Mouse (Mus musculus): ENCODE measurements around the gene Pear1.

Pear1 gene

GRCm38 (mm10) chr3:87766284-87766667, 57.8 kb downstream of the Pear1 start:
- in situ Hi-C loops (cut with MboI, MseI), result loop anchor here in 1 of 2 experiments (5.0 kb wide), 1 partner anchor 96 kb away; no protein-coding TSS in a partner anchor

- in situ Hi-C loops (cut with MboI, MseI), result loop anchor here in 1 of 2 experiments (5.0 kb wide), 1 partner anchor 97 kb away; no protein-coding TSS in a partner anchor
Observed at GRCm38 (mm10) chr3:87765631-87766283, 58.3 kb downstream of the Pear1 start.

GRCm38 (mm10) chr3:87765091-87765490, 59.0 kb downstream of the Pear1 start:
- in situ Hi-C loops (cut with MboI, MseI), result loop anchor here in 1 of 2 experiments (5.0 kb wide), 1 partner anchor 97 kb away; no protein-coding TSS in a partner anchor

- in situ Hi-C loops (cut with MboI, MseI), result no loop called here
Observed at GRCm38 (mm10) chr3:87764506-87764905, 59.6 kb downstream of the Pear1 start.

GRCm38 (mm10) chr3:87763683-87764289, 60.3 kb downstream of the Pear1 start:
- in situ Hi-C loops (cut with MboI, MseI), result no loop called here

GRCm38 (mm10) chr3:87763202-87763601, 60.9 kb downstream of the Pear1 start:
- in situ Hi-C loops (cut with MboI, MseI), result no loop called here

GRCm38 (mm10) chr3:87761408-87762375, 62.4 kb downstream of the Pear1 start:
- in situ Hi-C loops (cut with MboI, MseI), result no loop called here

GRCm38 (mm10) chr3:87758641-87759040, 65.5 kb downstream of the Pear1 start:
- in situ Hi-C loops (cut with MboI, MseI), result no loop called here

- in situ Hi-C loops (cut with MboI, MseI), result no loop called here
Observed at GRCm38 (mm10) chr3:87756488-87756887, 67.6 kb downstream of the Pear1 start.

GRCm38 (mm10) chr3:87755964-87756363, 68.1 kb downstream of the Pear1 start:
- in situ Hi-C loops (cut with MboI, MseI), result no loop called here

GRCm38 (mm10) chr3:87753829-87754228, 70.3 kb downstream of the Pear1 start:
- in situ Hi-C loops (cut with MboI, MseI), result no loop called here

GRCm38 (mm10) chr3:87752567-87752966, 71.5 kb downstream of the Pear1 start:
- in situ Hi-C loops (cut with MboI, MseI), result no loop called here

GRCm38 (mm10) chr3:87749977-87750376, 74.1 kb downstream of the Pear1 start:
- in situ Hi-C loops (cut with MboI, MseI), result no loop called here

GRCm38 (mm10) chr3:87749036-87749435, 75.1 kb downstream of the Pear1 start:
- in situ Hi-C loops (cut with MboI, MseI), result no loop called here

GRCm38 (mm10) chr3:87748431-87748830, 75.7 kb downstream of the Pear1 start, which contains the start of gene Lrrc71:
TSS of gene Lrrc71 (minus strand) at chr3:87748625.
- in situ Hi-C loops (cut with MboI, MseI), result no loop called here

- in situ Hi-C loops (cut with MboI, MseI), result no loop called here
Observed at GRCm38 (mm10) chr3:87745036-87745659, 79.0 kb downstream of the Pear1 start.

- in situ Hi-C loops (cut with MboI, MseI), result no loop called here
Observed at GRCm38 (mm10) chr3:87743927-87744326, 80.2 kb downstream of the Pear1 start.

GRCm38 (mm10) chr3:87742735-87743134, 81.4 kb downstream of the Pear1 start:
- in situ Hi-C loops (cut with MboI, MseI), result no loop called here

GRCm38 (mm10) chr3:87742013-87742412, 82.1 kb downstream of the Pear1 start:
- in situ Hi-C loops (cut with MboI, MseI), result no loop called here

- in situ Hi-C loops (cut with MboI, MseI), result no loop called here
Observed at GRCm38 (mm10) chr3:87738906-87739305, 85.2 kb downstream of the Pear1 start.

- in situ Hi-C loops (cut with MboI, MseI), result no loop called here
Observed at GRCm38 (mm10) chr3:87735335-87735734, 88.8 kb downstream of the Pear1 start.

Data from T-helper 17 cell (primary cell).